Mouse (Mus musculus) embryonic fibroblast, embryonic 13.5 days (primary cell): Measurements from ENCODE around the gene Hnrnpr.

ENCODE experiments used
- CTCF ChIP-seq: IDR thresholded peaks from 2 replicates; pipeline ENCODE4 v1.5.1; 2011; ENCODE audit warnings: mild to moderate bottlenecking, control low read depth, low read length, moderate library complexity, borderline replicate concordance; ENCODE audit not compliant: insufficient read depth
- POLR2A ChIP-seq: IDR thresholded peaks from 2 replicates; pipeline ENCODE4 v1.6.1; 2011; ENCODE audit warnings: low read depth, mild to moderate bottlenecking, control low read depth, low read length, moderate library complexity

GRCm38 (mm10) chr4:136284891-136285290, 25.9 kb upstream of the Hnrnpr start:
- no peak for TF ChIP-seq CTCF
- TF ChIP-seq POLR2A: no peak
